Mouse (Mus musculus) gastrocnemius, postnatal 10 days (tissue): ENCODE data around the gene Scrn2. TPM values are rescaled to one million over a fixed set of nuclear protein-coding genes. Genes with fewer than 3 reads are reported as not detected.
A peak's percentile ranks its signal among the peaks of the same experiment; 100 is the strongest.

ENCODE experiments used
- DNase-seq: peaks from one replicate; pipeline ENCODE4 v3.0.0; 2021; ENCODE audit warnings: mixed read lengths
- long read RNA-seq, 2 experiments: library from polyadenylated mRNA; stranded (forward); transcript quantifications; one replicate each; pipeline ENCODE4 v2.0.0; 2021
- total RNA-seq, 2 experiments: library from RNA; stranded (reverse); gene quantifications; 2 replicates each; pipeline ENCODE4 v1.2.3; 2021

Gene Scrn2
- total RNA-seq = 10 to 100 TPM; 11.3 to 11.4 TPM
- long read RNA-seq, experiment 1, transcript Scrn2-201 (8 exons, 1,530 nt) = major isoform, 17 of 19 reads
- long read RNA-seq, experiment 1, partial matches to known transcripts = 0 of 19 reads
- long read RNA-seq, experiment 1, other reads (novel, unspliced or antisense) = 2 of 19 reads
- long read RNA-seq, experiment 2, transcript Scrn2-201 (8 exons, 1,530 nt) = major isoform, 19 of 22 reads
- long read RNA-seq, experiment 2, partial matches to known transcripts = 2 of 22 reads
- long read RNA-seq, experiment 2, other reads (novel, unspliced or antisense) = 0 of 22 reads

GRCm38 (mm10) chr11:97029686-97030417, at the start of gene Scrn2:
TSS of gene Scrn2 (plus strand) at chr11:97029938.
- peak; percentile 85 for DNase-seq

GRCm38 (mm10) chr11:96980021-96980420, 49.7 kb upstream of the Scrn2 start:
- no peak for DNase-seq

DNA sequence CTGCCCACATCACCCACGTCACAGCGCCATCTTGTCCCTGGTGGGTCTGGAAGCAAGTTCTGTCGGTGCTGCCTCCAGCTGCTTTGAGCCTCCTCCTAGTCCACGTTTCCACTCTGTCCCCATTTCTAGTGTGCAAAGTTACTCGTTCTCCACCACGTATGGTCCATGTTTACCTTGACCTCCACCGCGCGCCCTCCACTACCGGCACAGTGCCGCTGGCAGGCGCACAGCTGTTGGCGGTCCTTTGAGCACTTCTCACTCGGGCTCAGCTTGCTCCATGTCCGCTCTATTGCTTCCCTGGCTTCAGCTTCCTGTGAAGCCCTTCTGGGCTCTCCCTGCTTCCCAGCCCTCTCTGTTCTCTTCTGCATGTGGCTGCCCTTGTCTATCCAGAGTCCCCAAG, 48.3 kb upstream of the Scrn2 start:
- DNase-seq = no peak

DNA sequence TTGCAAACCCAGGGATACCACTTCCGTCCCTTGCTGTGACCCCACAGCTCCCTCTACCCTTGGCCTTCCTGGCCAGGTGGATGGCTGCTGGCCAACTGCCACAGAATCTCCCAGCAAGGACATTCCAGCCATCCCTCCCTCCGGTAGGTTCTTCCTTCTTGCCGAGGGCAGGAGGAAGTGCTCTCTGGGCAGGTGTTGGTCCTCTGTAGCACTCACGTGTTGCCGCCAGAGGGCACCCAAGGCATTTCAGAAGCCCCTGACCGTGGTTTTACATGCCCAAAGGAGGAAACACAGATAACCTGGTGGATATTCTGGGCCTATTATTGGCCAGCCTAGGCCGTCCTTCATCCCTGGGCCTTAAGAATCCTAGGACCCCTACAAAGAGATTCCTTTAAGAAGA, 47.4 kb upstream of the Scrn2 start:
- peak; percentile 76 for DNase-seq

DNA sequence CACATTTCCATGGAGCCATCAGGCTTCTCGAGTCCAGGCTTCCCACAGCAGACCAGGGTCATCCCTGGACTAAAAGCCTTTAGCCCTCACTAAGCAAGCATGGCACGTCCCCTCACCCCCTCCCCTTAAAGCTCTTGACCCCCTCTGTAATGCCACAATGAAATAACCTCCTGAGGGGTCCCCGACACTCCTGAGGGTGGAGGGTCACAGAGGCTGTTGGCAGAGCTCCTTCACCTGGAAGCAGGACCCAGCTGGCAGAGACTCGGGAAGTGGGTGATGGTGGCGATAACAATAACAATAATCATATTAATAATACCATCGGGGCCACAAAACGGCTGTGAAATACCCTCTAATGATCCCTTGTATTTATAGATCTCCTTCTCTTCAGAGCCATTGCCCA, 46.9 kb upstream of the Scrn2 start, which contains the start of gene Sp2:
TSS of gene Sp2 (minus strand) at position 101 of the 400 bp plus-strand sequence.
- DNase-seq = no peak

DNA sequence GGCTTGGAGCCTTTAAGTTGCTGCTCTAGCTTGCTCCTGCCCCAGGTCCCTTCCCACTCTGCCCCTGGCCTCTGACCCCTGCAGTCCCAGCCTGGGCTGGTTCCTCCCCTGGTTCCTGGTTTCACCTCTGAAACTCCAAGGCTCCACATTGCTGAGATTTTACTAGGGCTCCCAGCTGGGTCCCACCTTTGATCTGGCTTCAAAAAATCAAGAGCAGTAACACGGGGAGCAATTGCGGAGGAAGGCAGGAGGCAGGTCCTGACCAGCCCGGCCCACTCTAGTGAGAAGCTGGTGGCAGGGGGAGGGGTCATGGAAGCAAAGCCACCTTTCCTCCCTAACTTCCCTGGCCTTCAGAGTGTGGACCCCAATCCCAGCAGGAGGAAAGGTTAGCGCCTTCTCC, 44.8 kb upstream of the Scrn2 start:
- DNase-seq = no peak

GRCm38 (mm10) chr11:96986463-96986862, 43.3 kb upstream of the Scrn2 start:
- DNase-seq = no peak

- no peak for DNase-seq
Measured at GRCm38 (mm10) chr11:96987873-96988655, 41.7 kb upstream of the Scrn2 start.

- DNase-seq = no peak
Measured at GRCm38 (mm10) chr11:96991501-96991900, 38.2 kb upstream of the Scrn2 start.

DNA sequence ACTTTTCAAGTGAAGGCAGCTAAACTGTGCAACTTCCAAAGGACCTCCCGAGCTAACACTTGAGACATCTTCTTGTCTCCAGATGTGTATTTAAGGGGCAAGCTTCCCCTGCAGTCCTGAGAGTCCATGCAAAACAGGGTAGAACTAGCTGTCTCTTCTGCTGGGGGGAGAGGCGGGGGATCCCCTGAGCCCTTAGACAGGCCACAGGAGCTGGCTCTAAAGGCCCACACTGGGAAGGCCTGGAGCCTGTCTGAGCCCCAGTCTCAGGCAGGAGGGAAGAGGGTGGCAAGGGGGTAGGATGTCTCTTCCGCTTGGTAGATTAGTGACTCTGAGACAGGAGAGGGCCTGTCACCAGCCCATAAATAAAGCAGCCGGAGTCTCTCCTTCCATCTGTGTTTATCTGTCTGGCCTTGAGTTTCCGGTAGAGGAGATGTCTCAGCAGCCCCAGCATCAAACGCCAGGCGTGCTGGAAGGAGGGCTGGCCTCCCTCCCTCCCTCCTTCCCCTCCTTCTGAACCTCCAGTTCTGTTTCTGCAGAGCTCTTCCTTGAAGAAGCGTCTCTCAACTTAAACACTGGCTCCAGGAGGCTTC, 36.9 kb upstream of the Scrn2 start:
- DNase-seq = no peak

- no peak for DNase-seq
Measured at GRCm38 (mm10) chr11:96995031-96995430, 34.7 kb upstream of the Scrn2 start.

DNA sequence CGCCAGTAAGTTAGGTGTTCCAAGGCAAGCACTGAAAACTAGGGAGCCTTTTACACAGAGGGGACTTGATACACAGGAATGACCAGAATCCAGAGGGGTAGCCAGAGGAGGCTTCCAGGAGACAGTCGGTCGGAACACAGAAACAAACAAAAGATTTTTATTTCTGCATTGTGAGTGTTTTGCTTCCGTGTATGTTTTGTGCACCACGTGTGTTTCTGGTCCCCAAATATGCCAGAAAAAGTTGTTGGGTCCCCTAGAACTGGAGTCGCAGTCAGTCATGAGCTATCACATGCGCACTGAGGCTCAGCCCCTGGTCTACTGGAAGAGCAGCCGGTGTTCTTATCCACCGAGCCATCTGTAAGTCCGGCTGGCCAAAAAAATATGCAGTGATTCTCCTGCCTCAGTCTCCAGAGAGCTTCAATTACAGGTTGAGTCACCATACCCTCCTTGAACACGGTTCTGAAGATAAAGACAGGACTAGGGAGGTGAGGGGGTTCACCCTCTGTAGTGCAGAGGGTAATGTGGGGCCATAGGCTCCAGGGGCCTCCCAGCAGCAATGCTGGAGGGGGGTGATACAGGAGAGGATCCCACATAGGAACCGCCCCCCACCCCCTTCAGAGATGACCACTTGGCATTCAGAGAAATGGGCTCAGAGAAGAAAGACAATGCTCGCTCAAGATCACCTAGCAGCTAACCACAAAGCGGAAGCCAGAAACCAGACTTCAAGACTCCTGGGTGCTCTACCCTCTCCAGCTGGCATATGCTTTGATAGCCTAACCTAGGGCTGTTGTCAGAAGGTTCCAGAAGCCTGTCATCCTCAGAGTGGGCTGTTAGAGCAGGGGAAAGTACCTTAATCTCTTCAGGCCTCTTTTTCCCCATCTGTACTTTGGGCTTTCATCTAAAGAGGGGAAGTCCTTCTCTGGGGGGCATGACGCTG, 33.6 kb upstream of the Scrn2 start:
- DNase-seq = no peak

DNA sequence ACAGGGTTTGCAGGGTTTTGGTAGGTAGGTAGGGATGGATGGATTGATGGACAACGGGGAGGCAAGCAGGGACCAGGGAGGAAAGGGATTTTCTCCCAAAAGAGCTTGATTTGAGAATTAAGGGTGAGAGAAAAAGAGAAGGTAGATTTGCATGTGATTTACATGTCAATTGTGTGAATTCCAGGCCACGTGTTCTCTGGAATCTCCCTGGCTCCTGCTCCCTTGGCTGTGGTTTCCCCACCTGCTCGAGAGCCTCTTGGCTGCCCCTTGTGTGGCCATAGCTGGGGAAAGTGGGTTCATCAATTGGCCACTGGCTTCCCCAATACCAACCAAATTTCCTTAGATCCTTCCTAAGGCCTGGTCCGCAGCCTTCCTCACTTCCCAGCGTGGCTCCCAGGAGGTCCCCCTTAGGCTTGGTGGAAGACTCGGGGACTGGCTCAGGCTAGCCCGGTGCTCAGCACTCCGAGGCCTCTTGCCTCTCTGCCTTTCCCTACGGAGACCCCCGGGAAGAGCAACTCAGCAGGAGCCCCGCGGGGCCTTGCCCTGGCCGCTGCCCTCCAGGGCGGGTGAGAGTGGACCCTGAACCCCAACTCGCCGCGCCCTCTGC, 32.9 kb upstream of the Scrn2 start:
- DNase-seq = no peak

DNA sequence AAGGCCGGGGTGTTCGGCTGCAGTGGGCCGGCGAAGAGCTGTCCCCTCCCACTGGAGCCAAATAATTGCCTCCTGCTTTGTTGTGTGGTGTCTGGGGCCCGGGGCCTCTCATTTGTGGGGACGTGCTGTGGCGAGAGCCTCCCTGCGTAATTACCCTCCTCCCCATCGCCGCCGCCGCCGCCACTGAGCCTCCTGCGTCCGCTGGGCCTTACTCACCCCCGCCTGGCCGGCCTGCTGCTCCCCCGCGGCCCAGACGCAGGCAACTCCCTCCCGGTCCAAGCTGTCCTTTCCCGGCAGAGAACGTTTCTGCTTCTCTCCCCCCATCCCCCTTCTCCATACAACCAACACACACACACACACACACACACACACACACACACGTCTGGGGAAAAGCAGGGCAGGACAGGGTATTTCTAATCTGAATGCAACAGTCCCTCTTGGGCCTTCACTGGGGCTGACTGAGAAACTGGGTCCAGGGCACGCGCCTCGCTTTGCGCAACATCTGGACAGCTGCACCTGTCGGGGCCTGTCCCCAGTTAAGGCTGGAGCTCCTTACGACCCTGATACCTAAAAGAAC, 32.3 kb upstream of the Scrn2 start:
- DNase-seq = peak; percentile 49

DNA sequence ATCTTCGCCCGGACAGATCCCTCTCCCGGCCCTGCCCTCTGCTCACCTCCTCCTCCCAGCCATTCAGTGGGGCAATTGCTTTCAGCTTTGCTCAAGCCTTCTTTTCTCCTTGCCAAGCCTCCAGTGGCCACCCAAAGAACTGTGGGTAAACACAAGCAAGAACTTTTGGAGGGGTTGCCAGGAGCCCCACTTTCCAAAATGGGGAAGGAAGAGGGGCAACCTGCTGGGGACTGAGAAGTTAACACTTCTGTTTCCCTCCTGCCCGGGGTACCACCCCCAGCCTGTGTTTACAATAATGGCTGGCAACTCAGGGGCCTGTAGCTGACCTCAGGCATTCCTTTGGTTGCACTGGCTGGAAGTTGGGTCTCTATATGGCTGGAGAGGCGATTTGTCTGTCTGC, 26.6 kb upstream of the Scrn2 start:
- no peak for DNase-seq

- DNase-seq = no peak
Measured at GRCm38 (mm10) chr11:97007093-97007794, 22.5 kb upstream of the Scrn2 start.

- no peak for DNase-seq
Measured at GRCm38 (mm10) chr11:97009198-97009790, 20.4 kb upstream of the Scrn2 start.

DNA sequence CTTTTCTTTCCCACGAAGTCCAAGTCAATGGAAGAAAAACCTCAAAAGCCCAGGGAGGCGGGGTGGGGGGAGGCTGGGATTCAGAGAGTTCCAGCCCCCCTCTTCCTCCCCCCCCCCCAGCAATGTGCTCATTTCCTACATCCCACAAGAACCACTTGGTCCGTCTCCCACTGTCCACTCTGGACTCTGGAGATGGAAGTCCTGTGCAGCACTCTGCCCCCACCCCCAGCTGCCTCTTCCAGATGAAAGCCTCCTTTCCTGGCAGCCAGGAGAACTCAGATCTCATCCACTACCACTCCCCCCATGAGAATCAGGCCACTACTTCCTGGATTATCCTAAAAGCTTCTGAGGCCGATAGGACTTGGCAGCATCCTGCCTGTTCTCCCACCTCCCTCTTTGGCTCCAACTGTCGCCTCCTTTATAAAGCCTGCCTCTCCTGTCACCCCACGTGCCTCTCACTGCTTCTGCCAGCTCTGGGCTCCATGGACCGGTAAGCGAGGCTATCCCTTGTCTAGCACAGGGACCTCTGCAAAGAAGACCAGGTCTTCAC, 16.5 kb upstream of the Scrn2 start, which contains the start of gene Sp6:
TSS of gene Sp6 (plus strand) at position 274 of the 550 bp plus-strand sequence.
- no peak for DNase-seq
